Mouse (Mus musculus) small intestine, adult 2 months (tissue): ENCODE results near the gene Pcyt1b.

Source experiments
- CTCF ChIP-seq: fragments of 200-500 bp; IDR thresholded peaks from 2 replicates; pipeline ENCODE4 v1.5.1; 2012; ENCODE audit warnings: low read depth, mild to moderate bottlenecking, control low read depth, inconsistent platforms, low read length, moderate library complexity, mixed read lengths; ENCODE audit not compliant: insufficient replicate concordance, insufficient read length; ENCODE audit errors: extremely low read depth
- POLR2A ChIP-seq: fragments of 200-500 bp; IDR thresholded peaks from 2 replicates; pipeline ENCODE4 v1.6.1; 2012; ENCODE audit warnings: low read depth, mild to moderate bottlenecking, control low read depth, inconsistent platforms, low read length, moderate library complexity

GRCm38 (mm10) chrX:93756867-93757455, 102.3 kb downstream of the Pcyt1b start:
- TF ChIP-seq CTCF (no peak), POLR2A (no peak)
